Mouse (Mus musculus) large intestine, adult 2 months (tissue): ENCODE data around the gene Prdm8. TPM values are rescaled to one million over a fixed set of nuclear protein-coding genes. Genes with fewer than 3 reads are reported as not detected.

Experiments used
- DNase-seq: peaks from one replicate; pipeline ENCODE4 v3.0.0-alpha.2; 2012; ENCODE audit warnings: low read depth, low spot score
- WGBS: fragments of 180-500 bp; shearing (Covaris S2); methylation state at CpG from one replicate; pipeline ENCODE4 v1.1.7; 2018; 5-methylcytosine and 5-hydroxymethylcytosine counted together
- polyA plus RNA-seq: library from polyadenylated mRNA; depleted of rRNA; stranded (reverse); fragments of >200 nt; gene quantifications from 2 replicates; pipeline ENCODE4 v1.2.3, GENCODE M21; 2012; rRNA removed

The Prdm8 gene
- polyA plus RNA-seq = 0.05 and 0.07 TPM in 2 replicates

- under 1% methylated on average over 50 of the region's 51 CpGs for WGBS
- no peak for DNase-seq
These were observed at the start of gene Prdm8 for GRCm38 (mm10) chr5:98167180-98167824. Gene Prdm8, plus strand, starts transcription at chr5:98167198.

GRCm38 (mm10) chr5:98127074-98127473 lies 39.9 kb upstream of the Prdm8 start:
- WGBS = 69% methylated on average over 3 of the region's 3 CpGs
- DNase-seq = no peak

GRCm38 (mm10) chr5:98138545-98139296 lies 28.3 kb upstream of the Prdm8 start:
- no peak for DNase-seq

GRCm38 (mm10) chr5:98139297-98139660 lies 27.7 kb upstream of the Prdm8 start:
- DNase-seq = no peak
- WGBS = 77% methylated on average over 3 of the region's 3 CpGs

More at GRCm38 (mm10) chr5:98138545-98139296, 28.3 kb upstream of the Prdm8 start:
- 82% methylated on average over 14 of the region's 14 CpGs for WGBS

- DNase-seq = no peak
- 65% methylated on average over 3 of the region's 3 CpGs for WGBS
These were observed 20.1 kb upstream of the Prdm8 start for GRCm38 (mm10) chr5:98146895-98147294.

- DNase-seq = no peak
- WGBS = 32% methylated on average over 15 of the region's 15 CpGs
These were observed 882 bp upstream of the Prdm8 start for GRCm38 (mm10) chr5:98166116-98166515.

- 2% methylated on average over 37 of the region's 37 CpGs for WGBS
- no peak for DNase-seq
These were observed 1.6 kb downstream of the Prdm8 start for GRCm38 (mm10) chr5:98168356-98169285.

- no peak for DNase-seq
- 15% methylated on average over 30 of the region's 30 CpGs for WGBS
These were observed 2.7 kb downstream of the Prdm8 start for GRCm38 (mm10) chr5:98169376-98170351.

- DNase-seq = no peak
- 37% methylated on average over 9 of the region's 9 CpGs for WGBS
These were observed 4.7 kb downstream of the Prdm8 start for GRCm38 (mm10) chr5:98171651-98172230.

- DNase-seq = no peak
- WGBS = 18% methylated on average over 15 of the region's 15 CpGs
These were observed 5.6 kb downstream of the Prdm8 start for GRCm38 (mm10) chr5:98172502-98173181.

- no peak for DNase-seq
These were observed 6.7 kb downstream of the Prdm8 start for GRCm38 (mm10) chr5:98173694-98174093.

GRCm38 (mm10) chr5:98179606-98180005 lies 12.6 kb downstream of the Prdm8 start:
- WGBS = 12% methylated on average over 12 of the region's 12 CpGs

GRCm38 (mm10) chr5:98180461-98180887 lies 13.5 kb downstream of the Prdm8 start:
- WGBS = 2% methylated on average over 19 of the region's 19 CpGs
- DNase-seq = no peak

More at GRCm38 (mm10) chr5:98179606-98180005, 12.6 kb downstream of the Prdm8 start:
- no peak for DNase-seq

- no peak for DNase-seq
- 5% methylated on average over 27 of the region's 27 CpGs for whole genome bisulfite sequencing
These were observed 14.1 kb downstream of the Prdm8 start for GRCm38 (mm10) chr5:98180888-98181635.

GRCm38 (mm10) chr5:98181686-98182602 lies 14.9 kb downstream of the Prdm8 start:
- WGBS = 14% methylated on average over 16 of the region's 16 CpGs
- no peak for DNase-seq

- no peak for DNase-seq
- 15% methylated on average over 5 of the region's 5 CpGs for WGBS
These were observed 15.6 kb downstream of the Prdm8 start for GRCm38 (mm10) chr5:98182603-98182920.
